Mouse (Mus musculus) inflammation-experienced regulatory T-cells, adult 6 months (primary cell): Measurements from ENCODE around the gene Abcc9. TPM values are rescaled to one million over a fixed set of nuclear protein-coding genes. Genes with fewer than 3 reads are reported as not detected.
"Not testable (repeated sequence)": the region's sequence is repeated elsewhere in the genome, so short reads cannot be mapped to it uniquely, and the experiment has no call there.

Experiments
- ATAC-seq: one replicate; pipeline ENCODE4 v1.8.0; 2017
- polyA plus RNA-seq, 3 experiments: library from polyadenylated mRNA; unstranded; fragments of 100-300 nt; shearing (Covaris generic); gene quantifications; one replicate each; pipeline ENCODE4 v1.2.1; 2017

The Abcc9 gene
- polyA plus RNA-seq, 3 experiments from 2014 or later, result 0.05 TPM; not detected in 2

- no peak for ATAC-seq
Observed at GRCm38 (mm10) chr6:142701161-142701560, 954 bp downstream of the Abcc9 start.

- ATAC-seq, result no peak
Observed at GRCm38 (mm10) chr6:142700753-142701152, 1.4 kb downstream of the Abcc9 start.

GRCm38 (mm10) chr6:142692085-142692484 lies 10.0 kb downstream of the Abcc9 start:
- no peak for ATAC-seq

GRCm38 (mm10) chr6:142689673-142690072 lies 12.4 kb downstream of the Abcc9 start:
- no peak for ATAC-seq

GRCm38 (mm10) chr6:142682985-142683691 lies 19.0 kb downstream of the Abcc9 start:
- ATAC-seq, result no peak

GRCm38 (mm10) chr6:142670021-142670420 lies 32.1 kb downstream of the Abcc9 start:
- no peak for ATAC-seq

- ATAC-seq, result no peak
Observed at GRCm38 (mm10) chr6:142669343-142669742, 32.8 kb downstream of the Abcc9 start.

GRCm38 (mm10) chr6:142668831-142669230 lies 33.3 kb downstream of the Abcc9 start:
- ATAC-seq, result no peak

GRCm38 (mm10) chr6:142668419-142668766 lies 33.7 kb downstream of the Abcc9 start:
- no peak for ATAC-seq

GRCm38 (mm10) chr6:142667701-142668418 lies 34.3 kb downstream of the Abcc9 start:
- ATAC-seq, result no peak

GRCm38 (mm10) chr6:142662056-142662455 lies 40.1 kb downstream of the Abcc9 start:
- not testable (repeated sequence) for ATAC-seq

- ATAC-seq, result no peak
Observed at GRCm38 (mm10) chr6:142659038-142659437, 43.1 kb downstream of the Abcc9 start.

- ATAC-seq, result no peak
Observed at GRCm38 (mm10) chr6:142654561-142654960, 47.6 kb downstream of the Abcc9 start.

- ATAC-seq, result no peak
Observed at GRCm38 (mm10) chr6:142652175-142652574, 49.9 kb downstream of the Abcc9 start.

GRCm38 (mm10) chr6:142649331-142649730 lies 52.8 kb downstream of the Abcc9 start:
- ATAC-seq, result no peak

GRCm38 (mm10) chr6:142645474-142645873 lies 56.6 kb downstream of the Abcc9 start:
- no peak for ATAC-seq

GRCm38 (mm10) chr6:142639301-142639700 lies 62.8 kb downstream of the Abcc9 start:
- ATAC-seq, result no peak

GRCm38 (mm10) chr6:142635654-142636053 lies 66.5 kb downstream of the Abcc9 start:
- no peak for ATAC-seq

- ATAC-seq, result no peak
Observed at GRCm38 (mm10) chr6:142635185-142635583, 66.9 kb downstream of the Abcc9 start.

- no peak for ATAC-seq
Observed at GRCm38 (mm10) chr6:142634530-142635184, 67.5 kb downstream of the Abcc9 start.

GRCm38 (mm10) chr6:142623351-142623750 lies 78.8 kb downstream of the Abcc9 start:
- ATAC-seq, result no peak

- ATAC-seq, result no peak
Observed at GRCm38 (mm10) chr6:142616659-142617058, 85.5 kb downstream of the Abcc9 start.

GRCm38 (mm10) chr6:142614324-142614723 lies 87.8 kb downstream of the Abcc9 start:
- ATAC-seq, result no peak

- no peak for ATAC-seq
Observed at GRCm38 (mm10) chr6:142612366-142612765, 89.7 kb downstream of the Abcc9 start.
